Mouse (Mus musculus): ENCODE measurements around the gene Git2. TPM values are rescaled to one million over a fixed set of nuclear protein-coding genes. Genes with fewer than 3 reads are reported as not detected.

Gene Git2
- polyA plus RNA-seq, 1 experiment from 2014 or later = 29.9 TPM

DNA sequence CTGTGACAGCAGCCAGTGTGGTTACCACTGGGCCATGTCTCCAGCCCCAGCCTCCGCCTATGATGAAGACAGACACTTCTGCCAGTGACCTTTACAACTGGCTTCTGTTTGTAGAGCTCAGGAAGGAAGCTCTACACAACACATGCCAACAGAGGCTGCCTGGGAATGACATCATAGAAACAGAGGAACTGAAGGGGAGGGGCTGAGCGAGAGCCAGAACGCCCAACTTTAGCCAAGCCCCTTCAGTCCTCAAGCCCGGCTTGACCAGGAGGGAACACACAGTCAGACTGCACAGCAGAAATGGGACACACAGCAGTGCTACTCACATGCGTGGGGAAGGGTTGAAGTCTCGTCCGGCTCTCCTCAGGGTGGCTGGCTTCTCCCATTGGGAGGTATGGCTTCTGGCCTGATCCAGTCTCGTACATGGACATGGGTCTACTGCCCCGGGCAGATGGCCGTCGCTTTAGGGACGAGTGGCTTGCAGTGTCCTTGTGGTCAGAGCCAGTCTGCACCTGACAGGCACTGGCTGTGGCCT lies 36.5 kb downstream of the Git2 start:
- peaks cover 29% of the 10 kb centered on the region for H3K36me3 ChIP-seq (ENCODE audit: control insufficient read depth, insufficient read depth, low read length)
- no peak overlapping the region for H3K4me2 ChIP-seq (ENCODE audit: low read depth, low read length)
- WGBS = 75% methylated on average over 12 of the region's 12 CpGs
- H3K4me1 ChIP-seq (ENCODE audit: control insufficient read depth, insufficient read depth, low read length) = no peaks in the 10 kb centered on the region
- no peaks in the 10 kb centered on the region for H3K27me3 ChIP-seq (replicated peaks; ENCODE audit: control insufficient read depth, insufficient read depth, low read length)
- H3K4me3 ChIP-seq (ENCODE audit: low read length) = no peak overlapping the region
- ATAC-seq = no peak
- no peak overlapping the region for H3K27ac ChIP-seq (ENCODE audit: low read length)
- H3K9me3 ChIP-seq (ENCODE audit: control insufficient read depth, low read length) = no peaks in the 10 kb centered on the region
- no peak overlapping the region for H3K9ac ChIP-seq (ENCODE audit: low read depth, low read length)

DNA sequence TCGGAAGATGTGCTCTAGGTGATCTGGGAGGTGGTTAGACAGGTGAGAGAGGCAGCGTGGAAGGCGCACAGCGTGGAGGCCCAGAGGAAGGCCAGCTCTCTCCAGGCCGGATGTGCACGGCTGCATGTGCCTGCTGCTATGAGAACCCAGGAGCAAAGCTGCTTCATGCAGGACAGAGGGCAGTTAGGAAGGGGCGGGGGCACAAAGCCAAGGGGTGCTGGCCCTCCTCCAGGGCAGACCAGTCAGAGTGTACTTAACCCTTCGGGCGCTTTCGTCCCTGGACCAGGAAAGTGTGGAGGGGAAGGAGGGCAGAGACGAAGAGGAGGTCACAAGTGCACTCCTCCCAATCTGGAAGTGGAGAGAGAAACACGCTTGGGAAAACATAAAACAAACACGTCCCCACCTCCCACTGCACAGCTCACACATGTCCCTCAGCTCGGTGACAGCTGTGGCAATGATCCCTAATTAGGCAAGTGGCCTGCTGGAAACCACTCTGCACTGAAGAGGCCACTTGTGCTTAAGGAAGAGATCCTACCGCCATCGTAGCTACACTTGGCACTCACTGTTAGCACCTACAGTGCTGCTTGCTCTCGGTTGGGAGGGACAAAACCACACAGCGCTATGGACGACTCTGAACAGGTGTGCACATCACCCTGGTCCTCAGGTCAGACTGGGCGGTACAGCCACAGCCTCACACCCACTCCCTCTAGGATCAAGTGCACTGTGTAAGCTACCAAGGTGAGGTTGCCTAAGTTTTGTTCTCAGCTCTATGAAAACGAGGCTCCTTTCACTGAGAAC lies 38.0 kb downstream of the Git2 start:
- H3K4me2 ChIP-seq (ENCODE audit: low read depth, low read length) = no peak overlapping the region
- H3K9ac ChIP-seq (ENCODE audit: low read depth, low read length) = no peak overlapping the region
- 87% methylated on average over 21 of the region's 21 CpGs for WGBS
- no peaks in the 10 kb centered on the region for H3K4me1 ChIP-seq (ENCODE audit: control insufficient read depth, insufficient read depth, low read length)
- no peak for ATAC-seq
- no peak overlapping the region for H3K27ac ChIP-seq (ENCODE audit: low read length)
- H3K27me3 ChIP-seq (replicated peaks; ENCODE audit: control insufficient read depth, insufficient read depth, low read length) = no peaks in the 10 kb centered on the region
- no peak overlapping the region for H3K4me3 ChIP-seq (ENCODE audit: low read length)
- peaks cover 25% of the 10 kb centered on the region for H3K36me3 ChIP-seq (ENCODE audit: control insufficient read depth, insufficient read depth, low read length)
- no peaks in the 10 kb centered on the region for H3K9me3 ChIP-seq (ENCODE audit: control insufficient read depth, low read length)

DNA sequence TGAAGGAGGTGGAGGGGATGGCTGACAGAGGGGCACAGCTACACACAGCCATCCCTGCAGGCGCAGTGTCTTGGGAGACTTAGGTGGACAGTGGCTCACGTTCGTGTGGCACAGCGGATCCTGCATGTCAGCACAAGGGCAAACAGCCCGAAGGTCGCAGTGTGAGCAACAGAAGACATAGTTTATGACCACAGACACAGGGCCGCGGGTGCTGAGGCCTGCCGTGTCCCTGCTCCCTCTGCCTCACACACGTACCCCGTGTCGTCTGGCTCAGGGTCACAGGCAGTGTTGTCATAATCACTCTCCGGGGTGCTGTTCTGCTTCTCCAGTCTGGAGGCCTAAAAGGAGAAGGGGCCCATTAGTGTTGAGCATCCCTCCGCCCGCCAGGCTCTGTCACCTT lies 41.7 kb downstream of the Git2 start:
- no peaks in the 10 kb centered on the region for H3K27me3 ChIP-seq (replicated peaks; ENCODE audit: control insufficient read depth, insufficient read depth, low read length)
- H3K36me3 ChIP-seq (ENCODE audit: control insufficient read depth, insufficient read depth, low read length) = peaks cover 29% of the 10 kb centered on the region
- H3K4me3 ChIP-seq (ENCODE audit: low read length) = no peak overlapping the region
- no peaks in the 10 kb centered on the region for H3K4me1 ChIP-seq (ENCODE audit: control insufficient read depth, insufficient read depth, low read length)
- no peak overlapping the region for H3K4me2 ChIP-seq (ENCODE audit: low read depth, low read length)
- no peak overlapping the region for H3K9ac ChIP-seq (ENCODE audit: low read depth, low read length)
- ATAC-seq = no peak
- WGBS = 90% methylated on average over 15 of the region's 15 CpGs
- H3K27ac ChIP-seq (ENCODE audit: low read length) = no peak overlapping the region
- no peaks in the 10 kb centered on the region for H3K9me3 ChIP-seq (ENCODE audit: control insufficient read depth, low read length)

DNA sequence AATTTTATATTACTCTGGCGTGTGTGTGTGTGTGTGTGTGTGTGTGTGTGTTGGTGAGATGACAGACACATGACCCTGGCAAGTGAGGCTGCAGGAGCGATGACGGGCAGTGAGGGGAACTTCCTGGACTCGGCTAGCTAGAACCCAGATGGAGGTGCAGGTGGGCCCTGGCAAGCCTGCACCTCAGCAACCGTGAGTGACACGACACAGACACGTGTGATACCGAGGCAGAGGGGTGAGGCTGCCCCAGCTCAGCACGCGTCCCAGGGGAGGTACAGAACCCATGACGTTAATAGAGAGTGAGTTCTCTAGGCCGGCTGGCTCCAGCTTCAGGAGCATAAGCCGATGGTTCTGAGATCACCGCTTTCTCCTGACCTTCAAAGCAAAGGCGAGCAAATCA lies 43.3 kb downstream of the Git2 start:
- Histone ChIP-seq H3K36me3 (ENCODE audit: control insufficient read depth, insufficient read depth, low read length) (peaks cover 28% of the 10 kb centered on the region), H3K9me3 (ENCODE audit: control insufficient read depth, low read length) (no peaks in the 10 kb centered on the region), H3K27me3 (replicated peaks; ENCODE audit: control insufficient read depth, insufficient read depth, low read length) (no peaks in the 10 kb centered on the region), H3K4me3 (ENCODE audit: low read length) (no peak overlapping the region), H3K4me2 (ENCODE audit: low read depth, low read length) (no peak overlapping the region), H3K9ac (ENCODE audit: low read depth, low read length) (no peak overlapping the region), H3K4me1 (ENCODE audit: control insufficient read depth, insufficient read depth, low read length) (no peaks in the 10 kb centered on the region), H3K27ac (ENCODE audit: low read length) (no peak overlapping the region)
- no peak for ATAC-seq
- WGBS = 92% methylated on average over 15 of the region's 15 CpGs

DNA sequence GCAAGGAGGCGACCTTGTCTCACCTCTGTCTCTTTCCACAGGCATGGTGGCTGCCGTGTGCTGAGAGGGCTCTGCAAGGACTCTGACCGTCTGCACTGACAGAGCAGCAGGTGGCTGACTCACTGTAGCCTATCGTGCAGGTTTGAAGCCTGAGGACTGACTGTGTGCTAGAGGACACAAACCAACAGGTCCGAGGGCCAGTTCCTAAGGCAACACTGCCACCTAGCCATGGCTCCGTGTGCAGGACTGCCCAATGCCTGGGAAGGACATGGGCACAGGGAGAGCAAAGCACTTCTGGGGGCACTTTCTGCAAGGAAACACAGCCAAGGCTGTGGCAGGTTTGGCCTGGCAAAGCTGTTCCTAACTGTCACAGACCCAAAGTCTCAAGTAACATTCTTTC lies 43.8 kb downstream of the Git2 start:
- Histone ChIP-seq H3K27me3 (replicated peaks; ENCODE audit: control insufficient read depth, insufficient read depth, low read length) (no peaks in the 10 kb centered on the region), H3K4me3 (ENCODE audit: low read length) (no peak overlapping the region), H3K4me2 (ENCODE audit: low read depth, low read length) (no peak overlapping the region), H3K4me1 (ENCODE audit: control insufficient read depth, insufficient read depth, low read length) (no peaks in the 10 kb centered on the region), H3K36me3 (ENCODE audit: control insufficient read depth, insufficient read depth, low read length) (peaks cover 27% of the 10 kb centered on the region), H3K27ac (ENCODE audit: low read length) (no peak overlapping the region), H3K9me3 (ENCODE audit: control insufficient read depth, low read length) (no peaks in the 10 kb centered on the region), H3K9ac (ENCODE audit: low read depth, low read length) (no peak overlapping the region)
- no peak for ATAC-seq
- WGBS = 68% methylated on average over 6 of the region's 6 CpGs

DNA sequence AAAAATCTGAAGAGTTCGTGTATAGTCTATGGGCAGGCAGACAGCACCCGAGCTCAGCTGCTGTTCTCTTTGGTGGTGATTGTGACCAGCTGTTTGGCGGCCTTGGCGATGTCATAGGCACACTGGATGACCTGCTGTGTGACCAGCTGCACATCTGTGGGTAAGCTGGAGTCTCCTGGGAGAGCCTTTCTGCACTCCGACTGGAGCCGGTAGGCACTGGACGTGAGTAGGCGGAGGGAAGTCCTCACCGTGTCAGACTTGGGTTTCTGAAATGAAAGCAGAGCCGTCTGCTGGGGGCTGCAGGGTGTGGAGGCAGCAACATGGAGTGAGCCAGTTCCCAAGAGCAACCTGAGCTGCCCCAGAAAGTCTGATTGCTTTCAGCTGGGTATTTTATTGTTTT lies 45.2 kb downstream of the Git2 start:
- 80% methylated on average over 10 of the region's 10 CpGs for WGBS

DNA sequence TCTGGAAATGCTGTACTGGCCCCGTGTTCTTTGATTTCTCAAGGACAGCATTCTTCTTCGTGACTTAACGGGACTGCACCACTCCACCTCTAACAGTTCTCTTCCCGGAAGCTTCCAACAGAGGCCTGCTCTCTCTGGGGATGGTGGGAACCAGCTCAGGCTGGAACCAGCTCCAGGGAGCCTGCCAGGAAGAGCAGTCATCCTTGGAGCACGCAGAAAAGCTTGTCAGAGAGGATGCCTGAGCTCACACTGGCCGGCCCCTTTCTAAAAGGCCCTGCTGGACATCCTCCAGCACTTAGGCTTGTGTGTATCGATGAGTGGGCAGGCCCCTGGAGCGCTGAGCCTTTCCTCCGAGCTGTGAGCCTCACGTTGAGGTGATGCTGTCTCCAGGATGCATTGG lies 47.2 kb downstream of the Git2 start:
- Histone ChIP-seq H3K4me2 (ENCODE audit: low read depth, low read length) (no peak overlapping the region), H3K4me3 (ENCODE audit: low read length) (no peak overlapping the region), H3K4me1 (ENCODE audit: control insufficient read depth, insufficient read depth, low read length) (no peaks in the 10 kb centered on the region), H3K27me3 (replicated peaks; ENCODE audit: control insufficient read depth, insufficient read depth, low read length) (no peaks in the 10 kb centered on the region), H3K27ac (ENCODE audit: low read length) (no peak overlapping the region), H3K9ac (ENCODE audit: low read depth, low read length) (no peak overlapping the region), H3K36me3 (ENCODE audit: control insufficient read depth, insufficient read depth, low read length) (peaks cover 19% of the 10 kb centered on the region), H3K9me3 (ENCODE audit: control insufficient read depth, low read length) (peaks cover 4% of the 10 kb centered on the region; the same call in 1 of the 2 replicates)
- ATAC-seq = no peak
- 85% methylated on average over 10 of the region's 10 CpGs for WGBS

More for the DNA sequence above, 45.2 kb downstream of the Git2 start:
- no peaks in the 10 kb centered on the region for H3K4me1 ChIP-seq (ENCODE audit: control insufficient read depth, insufficient read depth, low read length)
- H3K9me3 ChIP-seq (ENCODE audit: control insufficient read depth, low read length) = no peaks in the 10 kb centered on the region
- H3K4me2 ChIP-seq (ENCODE audit: low read depth, low read length) = no peak overlapping the region
- no peaks in the 10 kb centered on the region for H3K27me3 ChIP-seq (replicated peaks; ENCODE audit: control insufficient read depth, insufficient read depth, low read length)
- H3K9ac ChIP-seq (ENCODE audit: low read depth, low read length) = no peak overlapping the region
- no peak overlapping the region for H3K4me3 ChIP-seq (ENCODE audit: low read length)
- H3K27ac ChIP-seq (ENCODE audit: low read length) = no peak overlapping the region
- H3K36me3 ChIP-seq (ENCODE audit: control insufficient read depth, insufficient read depth, low read length) = peaks cover 24% of the 10 kb centered on the region
- no peak for ATAC-seq

DNA sequence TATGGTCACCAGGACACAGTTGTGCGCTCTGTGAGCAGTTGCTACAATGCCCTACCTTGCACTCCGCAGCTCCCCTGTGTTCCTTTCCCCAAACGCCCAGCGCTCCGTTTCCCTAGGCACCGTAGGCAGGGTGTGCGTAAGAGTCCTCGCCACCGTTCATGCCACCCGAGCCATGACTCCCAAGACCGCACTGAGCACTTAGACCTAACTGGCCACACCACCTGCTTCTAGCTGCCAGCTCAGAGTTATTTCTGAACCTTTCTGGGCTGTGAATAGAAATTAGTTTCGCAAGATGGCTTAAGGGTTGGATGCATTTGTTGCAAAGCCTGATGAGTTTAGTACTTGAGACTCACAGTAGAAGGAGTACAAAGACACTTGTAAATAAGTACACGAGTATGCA lies 52.5 kb downstream of the Git2 start:
- Histone ChIP-seq H3K4me1 (ENCODE audit: control insufficient read depth, insufficient read depth, low read length) (peaks cover 5% of the 10 kb centered on the region; the same call in 1 of the 2 replicates), H3K4me2 (ENCODE audit: low read depth, low read length) (no peak overlapping the region), H3K4me3 (ENCODE audit: low read length) (no peak overlapping the region), H3K36me3 (ENCODE audit: control insufficient read depth, insufficient read depth, low read length) (no peaks in the 10 kb centered on the region; the same call in 1 of the 2 replicates), H3K27ac (ENCODE audit: low read length) (no peak overlapping the region), H3K9ac (ENCODE audit: low read depth, low read length) (no peak overlapping the region), H3K27me3 (replicated peaks; ENCODE audit: control insufficient read depth, insufficient read depth, low read length) (no peaks in the 10 kb centered on the region), H3K9me3 (ENCODE audit: control insufficient read depth, low read length) (peaks cover 4% of the 10 kb centered on the region; the same call in 1 of the 2 replicates)
- ATAC-seq = no peak
- 91% methylated on average over 13 of the region's 13 CpGs for WGBS

DNA sequence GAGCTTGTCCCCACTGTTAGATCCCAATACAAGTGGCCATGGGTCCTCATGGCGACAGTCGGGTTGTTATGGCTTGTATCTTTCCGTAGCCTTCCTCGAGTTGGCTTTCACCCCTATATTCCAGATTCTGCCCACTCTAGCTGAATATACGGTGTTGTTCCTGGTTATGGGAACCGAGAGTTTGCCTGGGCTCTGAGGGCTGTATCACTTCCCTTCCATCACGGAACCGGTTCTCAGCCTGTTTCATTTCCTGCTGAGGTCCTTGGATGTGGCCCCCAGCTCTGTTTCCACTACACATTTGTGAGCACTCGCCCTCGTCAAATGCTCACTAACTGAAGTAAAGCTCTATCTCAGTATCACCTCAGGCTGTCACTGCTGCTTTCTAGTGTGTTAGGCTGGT lies 53.3 kb downstream of the Git2 start:
- no peaks in the 10 kb centered on the region; the same call in 1 of the 2 replicates for H3K36me3 ChIP-seq (ENCODE audit: control insufficient read depth, insufficient read depth, low read length)

More for the DNA sequence above, 53.3 kb downstream of the Git2 start:
- Histone ChIP-seq H3K4me3 (ENCODE audit: low read length) (no peak overlapping the region), H3K4me1 (ENCODE audit: control insufficient read depth, insufficient read depth, low read length) (peaks cover 5% of the 10 kb centered on the region; the same call in 1 of the 2 replicates), H3K27me3 (replicated peaks; ENCODE audit: control insufficient read depth, insufficient read depth, low read length) (no peaks in the 10 kb centered on the region), H3K27ac (ENCODE audit: low read length) (no peak overlapping the region), H3K9me3 (ENCODE audit: control insufficient read depth, low read length) (peaks cover 4% of the 10 kb centered on the region; the same call in 1 of the 2 replicates), H3K9ac (ENCODE audit: low read depth, low read length) (no peak overlapping the region), H3K4me2 (ENCODE audit: low read depth, low read length) (no peak overlapping the region)
- WGBS = 91% methylated on average over 10 of the region's 10 CpGs
- no peak for ATAC-seq

Measured in intestine, embryonic 16.5 days (tissue).